17 mouse cellular contexts compared by ENCODE assay signal in the genomic region with DNA sequence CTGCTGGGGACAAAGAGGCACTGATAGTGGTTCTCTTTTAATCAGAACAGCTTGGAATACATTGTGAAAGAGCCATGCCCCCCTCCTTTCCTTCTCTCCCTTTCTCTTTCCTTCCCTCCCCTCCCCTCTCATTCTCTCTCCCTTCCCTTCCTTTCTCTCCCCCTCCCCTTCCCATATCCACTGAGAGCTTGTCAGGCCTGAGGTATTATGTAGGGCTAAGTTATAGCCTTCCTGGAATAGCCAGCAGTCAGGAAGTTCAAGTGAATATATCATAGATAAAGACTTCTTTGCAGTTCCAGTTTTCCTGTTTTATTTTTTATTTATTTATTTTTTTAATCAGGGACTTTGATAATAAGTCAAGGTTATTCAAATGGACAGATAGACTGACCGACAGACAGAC.
DNase-seq lines count a peak whose midpoint lies in the region; ATAC-seq and TF ChIP-seq lines count a peak whose summit lies in the region.
"Had no signal": no experiment of that assay in that cellular context is flagged by ENCODE, and none has a peak within 500 bp of the region (broad histone marks: within the 10 kb centered on the region; RNA-seq: fewer than 3 reads in every experiment).

No protein-coding gene starts in this region.

- no peak for DNase-seq in kidney, adult 2 months
- no peak for DNase-seq in forebrain, embryonic 14.5 days (ENCODE audit: low spot score)
- peak; percentile 5 for DNase-seq in limb, embryonic 11.5 days (ENCODE audit: low spot score)
- no peak for DNase-seq in adipocyte (ENCODE audit: low spot score)
- DNase-seq: adrenal gland, postnatal 10 days; cerebellum, postnatal 14 days; gastrocnemius, postnatal 36 days; kidney, adult 18-20 months; liver; lung, postnatal 10 days; right cerebral cortex, postnatal 25 days; thymus, adult 18-20 months had no signal

- no peak for TF ChIP-seq POLR2A in kidney, adult 2 months (IDR thresholded peaks at IDR 0.05; ENCODE audit: low read depth, low read length)

- H3K27me3 ChIP-seq in kidney, embryonic 15.5 days = no peaks in the 10 kb centered on the region
- no peaks in the 10 kb centered on the region; the same call in 1 of the 2 replicates for H3K27me3 ChIP-seq in kidney, adult 2 months (replicated peaks; ENCODE audit: control insufficient read depth, insufficient read depth, low read length)
- no peaks in the 10 kb centered on the region for H3K27me3 ChIP-seq in forebrain, embryonic 14.5 days (replicated peaks; ENCODE audit: control insufficient read depth, insufficient read depth, low read length)
- H3K27me3 ChIP-seq in forebrain, embryonic 16.5 days (replicated peaks; ENCODE audit: control insufficient read depth, insufficient read depth, low read length) = no peaks in the 10 kb centered on the region
- H3K27me3 ChIP-seq in limb, embryonic 11.5 days (ENCODE audit: control insufficient read depth, insufficient read depth, low read length) = no peaks in the 10 kb centered on the region
- H3K27me3 ChIP-seq in intestine, postnatal 0 days (replicated peaks; ENCODE audit: control insufficient read depth, insufficient read depth, low read length) = no peaks in the 10 kb centered on the region
- H3K27me3 ChIP-seq: stomach, embryonic 15.5 days had no signal

- peaks cover 4% of the 10 kb centered on the region for H3K4me1 ChIP-seq in kidney, embryonic 15.5 days
- H3K4me1 ChIP-seq in kidney, adult 2 months (ENCODE audit: control insufficient read depth, insufficient read depth, low read length) = no peaks in the 10 kb centered on the region
- H3K4me1 ChIP-seq in forebrain, embryonic 14.5 days (ENCODE audit: control insufficient read depth, insufficient read depth, low read length) = peaks cover 17% of the 10 kb centered on the region
- peaks cover 31% of the 10 kb centered on the region for H3K4me1 ChIP-seq in forebrain, embryonic 16.5 days (replicated peaks; ENCODE audit: control insufficient read depth, insufficient read depth, low read length)
- 0 out of 2 replicates have a peak, but pooled peaks cover 3% of the 10 kb centered on the region for H3K4me1 ChIP-seq in limb, embryonic 11.5 days (ENCODE audit: control insufficient read depth, insufficient read depth, low read length)
- no peaks in the 10 kb centered on the region for H3K4me1 ChIP-seq in intestine, postnatal 0 days (replicated peaks; ENCODE audit: control insufficient read depth, insufficient read depth, low read length)
- H3K4me1 ChIP-seq: stomach, embryonic 15.5 days had no signal

- no peaks in the 10 kb centered on the region for H3K9me3 ChIP-seq in kidney, embryonic 15.5 days (replicated peaks)
- H3K9me3 ChIP-seq in forebrain, embryonic 14.5 days (replicated peaks; ENCODE audit: control insufficient read depth, low read length) = no peaks in the 10 kb centered on the region
- H3K9me3 ChIP-seq in forebrain, embryonic 16.5 days (ENCODE audit: control insufficient read depth, low read length) = no peaks in the 10 kb centered on the region
- no peaks in the 10 kb centered on the region for H3K9me3 ChIP-seq in limb, embryonic 11.5 days (ENCODE audit: control insufficient read depth, low read length)
- no peaks in the 10 kb centered on the region for H3K9me3 ChIP-seq in intestine, postnatal 0 days (ENCODE audit: control insufficient read depth)
- H3K9me3 ChIP-seq: stomach, embryonic 15.5 days had no signal

- ATAC-seq in kidney, embryonic 15.5 days (replicated peaks; ENCODE audit: low FRiP score) = 0 out of 2 replicates have a peak, but pooled peaks have one; percentile 45
- ATAC-seq in forebrain, embryonic 14.5 days = no peak
- no peak for ATAC-seq in forebrain, embryonic 16.5 days
- no peak for ATAC-seq in limb, embryonic 11.5 days (ENCODE audit: insufficient number of reproducible peaks, low FRiP score, low TSS enrichment, low read depth)
- no peak for ATAC-seq in CD4-positive, CD25-positive, alpha-beta regulatory T cell, adult 4 months
- no peak for ATAC-seq in intestine, postnatal 0 days

- no peak overlapping the region for H3K9ac ChIP-seq in kidney, embryonic 15.5 days
- H3K9ac ChIP-seq in forebrain, embryonic 14.5 days (ENCODE audit: low read length) = no peak overlapping the region
- no peak overlapping the region for H3K9ac ChIP-seq in forebrain, embryonic 16.5 days (replicated peaks; ENCODE audit: low read depth, low read length)
- H3K9ac ChIP-seq in limb, embryonic 11.5 days (ENCODE audit: low read length) = no peak overlapping the region
- H3K9ac ChIP-seq in intestine, postnatal 0 days (ENCODE audit: low read depth, low read length) = no peak overlapping the region
- H3K9ac ChIP-seq: stomach, embryonic 15.5 days had no signal

- 22% methylated on average over 1 of the region's 1 CpGs for WGBS in kidney, embryonic 15.5 days
- 56% methylated on average over 1 of the region's 1 CpGs for WGBS in kidney, adult 2 months
- WGBS in forebrain, embryonic 14.5 days = 98% methylated on average over 1 of the region's 1 CpGs
- 92% methylated on average over 1 of the region's 1 CpGs for WGBS in forebrain, embryonic 16.5 days
- 97% methylated on average over 1 of the region's 1 CpGs for WGBS in limb, embryonic 11.5 days
- 82% methylated on average over 1 of the region's 1 CpGs for WGBS in intestine, postnatal 0 days

- TF ChIP-seq CTCF in kidney, adult 2 months (conservative IDR thresholded peaks at IDR 0.05; ENCODE audit: insufficient read depth, insufficient read length, low read depth, low read length) = no peak
- no peak for TF ChIP-seq CTCF in intestine, postnatal 0 days (IDR thresholded peaks at IDR 0.05; ENCODE audit: low read depth)

- no peak overlapping the region for H3K4me3 ChIP-seq in kidney, embryonic 15.5 days (replicated peaks)
- no peak overlapping the region for H3K4me3 ChIP-seq in kidney, adult 2 months (ENCODE audit: insufficient read depth, low read depth, low read length)
- no peak overlapping the region for H3K4me3 ChIP-seq in forebrain, embryonic 14.5 days (ENCODE audit: low read depth, low read length)
- H3K4me3 ChIP-seq in forebrain, embryonic 16.5 days (replicated peaks; ENCODE audit: low read length) = no peak overlapping the region
- H3K4me3 ChIP-seq in limb, embryonic 11.5 days (ENCODE audit: low read depth, low read length) = no peak overlapping the region
- H3K4me3 ChIP-seq in intestine, postnatal 0 days (ENCODE audit: low read depth, low read length) = no peak overlapping the region
- H3K4me3 ChIP-seq: stomach, embryonic 15.5 days had no signal

- H3K36me3 ChIP-seq in kidney, embryonic 15.5 days = no peaks in the 10 kb centered on the region
- no peaks in the 10 kb centered on the region for H3K36me3 ChIP-seq in kidney, adult 2 months (ENCODE audit: control insufficient read depth, insufficient read depth, low read length)
- H3K36me3 ChIP-seq in forebrain, embryonic 14.5 days (ENCODE audit: control insufficient read depth, insufficient read depth, low read length) = no peaks in the 10 kb centered on the region
- no peaks in the 10 kb centered on the region for H3K36me3 ChIP-seq in forebrain, embryonic 16.5 days (ENCODE audit: control insufficient read depth, insufficient read depth)
- H3K36me3 ChIP-seq in limb, embryonic 11.5 days (ENCODE audit: control insufficient read depth, insufficient read depth, low read length) = no peaks in the 10 kb centered on the region
- H3K36me3 ChIP-seq in intestine, postnatal 0 days (ENCODE audit: control insufficient read depth, insufficient read depth) = no peaks in the 10 kb centered on the region
- H3K36me3 ChIP-seq: stomach, embryonic 15.5 days had no signal

- H3K27ac ChIP-seq in kidney, embryonic 15.5 days = no peak overlapping the region
- no peak overlapping the region for H3K27ac ChIP-seq in kidney, adult 2 months (ENCODE audit: insufficient read depth, low read depth, low read length)
- H3K27ac ChIP-seq in forebrain, embryonic 14.5 days (ENCODE audit: low read depth, low read length) = peak overlapping the region; percentile 88
- H3K27ac ChIP-seq in forebrain, embryonic 16.5 days (ENCODE audit: low read length) = peak overlapping the region; percentile 87
- no peak overlapping the region for H3K27ac ChIP-seq in limb, embryonic 11.5 days (replicated peaks; ENCODE audit: low read depth, low read length)
- no peak overlapping the region for H3K27ac ChIP-seq in intestine, postnatal 0 days (ENCODE audit: low read depth, low read length)
- H3K27ac ChIP-seq: stomach, embryonic 15.5 days had no signal

- H3K4me2 ChIP-seq in kidney, embryonic 15.5 days = no peak overlapping the region
- H3K4me2 ChIP-seq in forebrain, embryonic 14.5 days (ENCODE audit: low read length) = no peak overlapping the region
- no peak overlapping the region for H3K4me2 ChIP-seq in forebrain, embryonic 16.5 days (ENCODE audit: low read length)
- H3K4me2 ChIP-seq in limb, embryonic 11.5 days (ENCODE audit: low read depth, severe bottlenecking) = no peak overlapping the region
- no peak overlapping the region for H3K4me2 ChIP-seq in intestine, postnatal 0 days (replicated peaks; ENCODE audit: low read depth)
- H3K4me2 ChIP-seq: stomach, embryonic 15.5 days had no signal

Comparison
In these comparisons a context has a peak if more than half of its experiments do, and no peak if none do; other contexts are left out.
1. H3K27ac ChIP-seq: peak in forebrain, embryonic 14.5 days (single experiment) and forebrain, embryonic 16.5 days (single experiment); none in kidney, embryonic 15.5 days (single experiment), kidney, adult 2 months (single experiment), limb, embryonic 11.5 days (single experiment) and intestine, postnatal 0 days (single experiment).